Mouse (Mus musculus): ENCODE measurements around the gene Engase. TPM values are rescaled to one million over a fixed set of nuclear protein-coding genes. Genes with fewer than 3 reads are reported as not detected.

The Engase gene
- polyA plus RNA-seq, 1 experiment from 2014 or later: 5.0 TPM

DNA sequence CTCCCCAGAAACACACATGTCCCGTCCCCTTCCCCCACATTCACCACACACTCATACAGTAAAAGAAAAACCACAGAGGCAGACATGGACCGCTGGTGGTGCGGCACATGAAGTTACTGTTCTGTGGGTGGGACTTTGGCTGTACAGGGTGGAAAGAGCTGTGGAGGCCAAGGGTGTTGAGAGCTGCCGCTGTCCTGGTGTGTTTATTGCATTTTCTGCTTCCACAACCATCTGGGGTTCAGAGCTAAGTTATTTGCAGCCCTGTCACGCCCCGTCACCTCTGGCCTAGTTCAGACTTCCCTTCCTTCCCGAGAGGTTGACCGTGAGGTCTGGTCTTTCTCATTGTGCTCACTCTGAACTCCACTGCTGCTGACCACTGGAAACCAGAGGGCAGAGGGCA, 17.6 kb upstream of the Engase start:
- H3K4me2 ChIP-seq: 0 out of 2 replicates have a peak overlapping the region, but pooled peaks have one; percentile 16

DNA sequence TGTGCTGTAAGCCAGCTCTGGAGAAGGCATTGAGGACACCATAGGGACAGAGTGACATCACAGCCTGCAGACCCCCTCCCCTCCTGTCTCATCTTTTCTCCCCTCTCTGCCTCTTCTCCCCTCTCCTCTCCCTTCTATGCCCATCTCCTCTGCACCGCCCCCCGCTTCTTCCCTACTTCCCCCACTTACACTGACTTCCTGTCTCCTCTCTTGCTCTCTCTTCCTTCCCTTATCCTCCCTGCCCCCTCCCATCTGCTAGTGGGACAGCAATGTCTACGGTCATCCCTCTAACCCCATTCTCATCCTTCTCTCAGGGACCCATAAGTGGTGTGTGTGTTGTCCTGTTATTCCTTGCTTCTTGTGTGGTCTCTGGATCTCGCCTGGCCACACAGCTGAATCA, 17.1 kb upstream of the Engase start:
- H3K27ac ChIP-seq (replicated peaks): peak overlapping the region; percentile 59
- H3K27me3 ChIP-seq (replicated peaks): no peaks in the 10 kb centered on the region
- no peaks in the 10 kb centered on the region for H3K36me3 ChIP-seq
- ATAC-seq (ENCODE audit: extremely low read depth, insufficient number of reproducible peaks, low FRiP score, low TSS enrichment): no peak
- H3K4me3 ChIP-seq: no peak overlapping the region
- 0 out of 2 replicates have a peak overlapping the region, but pooled peaks have one; percentile 16 for H3K4me2 ChIP-seq
- H3K9ac ChIP-seq: no peak overlapping the region
- H3K4me1 ChIP-seq: peaks cover 6% of the 10 kb centered on the region; the same call in 1 of the 2 replicates
- H3K9me3 ChIP-seq: peaks cover 3% of the 10 kb centered on the region
- WGBS: 71% methylated on average over 4 of the region's 4 CpGs

More for the DNA sequence above, 17.6 kb upstream of the Engase start:
- Histone ChIP-seq H3K36me3 (no peaks in the 10 kb centered on the region), H3K4me3 (no peak overlapping the region), H3K4me1 (peaks cover 6% of the 10 kb centered on the region; the same call in 1 of the 2 replicates), H3K27me3 (replicated peaks) (no peaks in the 10 kb centered on the region), H3K9ac (no peak overlapping the region), H3K9me3 (peaks cover 3% of the 10 kb centered on the region), H3K27ac (replicated peaks) (peak overlapping the region; percentile 59)
- 31% methylated on average over 8 of the region's 8 CpGs for WGBS
- ATAC-seq (ENCODE audit: extremely low read depth, insufficient number of reproducible peaks, low FRiP score, low TSS enrichment): no peak; the same call in 1 of the 2 replicates

DNA sequence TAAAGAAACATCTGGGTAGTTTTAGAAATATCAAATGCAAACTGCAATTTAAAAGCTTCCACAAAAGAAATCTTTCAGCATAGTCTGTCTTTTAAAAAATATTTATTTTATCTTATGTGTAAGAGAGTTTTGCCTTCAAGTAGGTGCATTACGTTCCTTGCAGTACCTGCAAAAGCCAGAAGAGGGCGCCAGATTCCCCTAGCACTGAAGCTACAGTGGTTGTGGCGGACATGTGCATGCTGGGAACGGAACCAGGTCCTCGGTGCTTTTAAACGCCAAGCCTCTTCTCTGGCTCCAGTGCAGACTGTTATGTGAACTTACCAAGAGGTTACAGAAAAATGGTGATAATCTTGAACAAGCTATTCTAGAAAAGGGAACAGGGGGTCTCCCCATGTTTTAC, 16.3 kb upstream of the Engase start:
- H3K27me3 ChIP-seq (replicated peaks): no peaks in the 10 kb centered on the region
- no peak overlapping the region for H3K27ac ChIP-seq (replicated peaks)
- no peaks in the 10 kb centered on the region for H3K36me3 ChIP-seq
- 59% methylated on average over 6 of the region's 6 CpGs for WGBS
- ATAC-seq (ENCODE audit: extremely low read depth, insufficient number of reproducible peaks, low FRiP score, low TSS enrichment): no peak
- H3K9ac ChIP-seq: no peak overlapping the region
- no peak overlapping the region for H3K4me2 ChIP-seq
- peaks cover 3% of the 10 kb centered on the region for H3K9me3 ChIP-seq
- no peak overlapping the region for H3K4me3 ChIP-seq
- H3K4me1 ChIP-seq: peaks cover 6% of the 10 kb centered on the region; the same call in 1 of the 2 replicates

DNA sequence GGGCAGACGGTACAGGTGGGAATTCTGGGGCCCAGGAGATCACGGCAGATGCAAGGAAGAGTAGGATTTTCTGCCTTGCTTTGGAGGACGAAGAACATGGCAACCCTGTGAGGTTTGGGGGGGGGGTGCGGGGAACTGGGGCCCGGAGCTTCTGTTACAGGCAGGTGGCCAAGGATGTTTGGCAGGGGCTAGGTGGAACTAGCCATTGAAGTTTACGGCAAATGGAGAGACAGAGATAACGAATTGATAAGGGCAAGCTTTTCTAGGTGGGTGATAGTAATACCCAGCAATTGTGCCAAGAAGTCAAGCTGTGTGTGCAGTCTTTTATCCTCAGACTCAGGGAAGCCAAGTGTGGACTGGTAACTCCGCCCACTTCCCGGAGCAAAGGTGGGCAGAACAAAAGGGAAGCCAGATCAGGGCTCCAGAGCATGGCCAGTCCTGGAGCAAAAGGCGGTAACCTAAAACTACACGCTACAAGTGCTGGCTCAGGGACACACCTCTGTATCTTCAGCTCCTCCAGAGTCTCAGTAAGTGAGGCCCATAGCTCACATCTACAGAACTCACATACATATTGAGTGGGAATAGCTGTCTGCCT, 9.1 kb upstream of the Engase start:
- Histone ChIP-seq H3K4me2 (no peak overlapping the region), H3K4me3 (no peak overlapping the region), H3K4me1 (peaks cover 16% of the 10 kb centered on the region), H3K27me3 (replicated peaks) (no peaks in the 10 kb centered on the region), H3K36me3 (no peaks in the 10 kb centered on the region), H3K27ac (replicated peaks) (no peak overlapping the region), H3K9ac (no peak overlapping the region), H3K9me3 (no peaks in the 10 kb centered on the region)
- 48% methylated on average over 11 of the region's 11 CpGs for WGBS
- ATAC-seq (ENCODE audit: extremely low read depth, insufficient number of reproducible peaks, low FRiP score, low TSS enrichment): no peak

DNA sequence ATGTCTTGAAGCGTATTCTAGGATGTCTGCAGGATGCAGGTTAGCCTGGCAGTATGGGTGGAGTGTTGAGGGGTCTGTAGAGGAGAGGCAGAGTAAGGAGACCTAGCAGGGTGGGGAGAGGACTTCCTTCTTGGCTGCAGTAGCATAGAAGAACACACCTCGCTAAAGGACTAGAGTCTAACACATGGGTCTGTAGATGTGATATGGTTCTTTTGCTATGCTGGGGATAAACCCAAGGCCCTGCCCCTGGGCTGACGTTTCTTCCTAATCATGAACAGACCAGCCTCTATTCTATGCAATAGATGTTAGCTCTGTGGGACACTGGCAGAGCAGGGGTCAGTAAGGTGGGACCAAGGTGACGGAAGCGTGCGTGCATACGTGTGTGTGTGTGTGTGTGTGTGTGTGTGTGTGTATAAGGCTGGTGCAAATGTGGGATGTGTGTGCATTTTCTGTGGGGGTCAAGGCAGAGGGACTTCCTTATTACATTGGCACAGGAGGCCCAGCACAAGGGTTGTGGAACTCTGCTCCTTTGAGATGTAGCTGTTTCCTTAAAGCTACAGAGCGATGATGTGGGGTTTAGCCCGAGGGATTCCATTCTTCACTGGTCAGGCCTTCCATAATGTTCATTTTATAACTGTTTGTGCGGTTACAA, 7.0 kb upstream of the Engase start:
- no peak for ATAC-seq (ENCODE audit: extremely low read depth, insufficient number of reproducible peaks, low FRiP score, low TSS enrichment)
- Histone ChIP-seq H3K9me3 (no peaks in the 10 kb centered on the region), H3K27ac (replicated peaks) (0 out of 2 replicates have a peak overlapping the region, but pooled peaks have one; percentile 1), H3K4me1 (peaks cover 16% of the 10 kb centered on the region), H3K27me3 (replicated peaks) (no peaks in the 10 kb centered on the region), H3K4me2 (no peak overlapping the region), H3K4me3 (no peak overlapping the region), H3K9ac (no peak overlapping the region), H3K36me3 (no peaks in the 10 kb centered on the region)
- 75% methylated on average over 10 of the region's 10 CpGs for WGBS

DNA sequence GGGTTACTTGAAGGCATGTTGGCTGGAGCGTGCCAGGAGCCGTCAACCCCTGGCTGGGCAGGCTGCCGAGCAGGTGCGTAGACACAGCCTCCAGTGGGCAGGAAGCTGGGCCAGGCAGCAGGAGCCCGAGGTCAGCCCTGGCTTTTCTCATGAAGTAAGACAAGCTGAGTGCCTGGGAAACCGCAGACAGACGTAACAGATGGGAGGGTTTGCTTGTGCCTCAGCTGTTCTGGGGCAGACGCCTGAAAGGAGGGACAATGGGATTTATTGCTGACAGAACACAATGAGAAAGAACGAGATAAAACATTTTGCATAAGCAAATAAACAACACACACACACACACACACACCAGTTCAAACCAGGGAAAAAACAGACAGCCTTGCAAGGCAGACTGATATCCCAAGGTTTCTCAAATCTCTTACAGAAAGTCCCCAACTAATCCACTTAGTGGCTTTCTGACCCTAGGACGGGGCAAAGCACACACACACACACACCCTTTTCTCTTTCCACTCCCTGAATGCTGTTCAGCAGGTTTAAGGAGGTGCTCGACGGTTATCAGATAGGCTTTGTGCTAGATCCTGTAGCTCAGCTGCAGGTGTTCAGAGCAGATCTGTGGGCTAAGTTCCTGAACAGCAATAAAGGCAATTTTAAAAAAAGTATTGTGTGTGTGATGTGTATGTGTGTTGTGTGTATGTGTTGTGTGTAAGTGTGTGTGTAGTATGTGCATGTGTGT, 6.2 kb upstream of the Engase start:
- Histone ChIP-seq H3K27me3 (replicated peaks) (no peaks in the 10 kb centered on the region), H3K4me3 (no peak overlapping the region), H3K4me1 (peaks cover 16% of the 10 kb centered on the region), H3K9ac (peak overlapping the region; percentile 30; the same call in 1 of the 2 replicates), H3K36me3 (no peaks in the 10 kb centered on the region), H3K4me2 (no peak overlapping the region), H3K27ac (replicated peaks) (0 out of 2 replicates have a peak overlapping the region, but pooled peaks have one; percentile 1), H3K9me3 (no peaks in the 10 kb centered on the region)
- WGBS: 25% methylated on average over 12 of the region's 12 CpGs
- ATAC-seq (ENCODE audit: extremely low read depth, insufficient number of reproducible peaks, low FRiP score, low TSS enrichment): no peak

DNA sequence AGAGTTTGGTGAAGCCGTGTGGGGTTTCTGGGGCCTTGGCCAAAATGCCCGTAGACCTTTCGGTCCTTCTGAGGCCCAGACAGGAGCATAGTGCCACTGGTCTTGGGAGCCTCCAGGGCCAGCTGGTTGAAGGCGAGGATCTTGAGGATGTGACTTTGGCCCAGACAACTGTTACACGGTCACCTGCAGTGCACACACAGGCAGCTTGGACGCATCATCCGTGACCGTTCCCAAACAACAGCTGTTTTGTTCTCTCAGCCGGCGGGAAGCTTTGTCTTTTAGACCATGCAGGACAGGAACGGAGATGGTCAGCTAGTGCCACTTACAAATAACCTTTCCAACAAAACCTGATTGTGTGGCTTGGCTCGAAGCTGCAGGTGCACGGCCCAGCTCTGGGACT, 5.0 kb upstream of the Engase start:
- 83% methylated on average over 13 of the region's 13 CpGs for WGBS

DNA sequence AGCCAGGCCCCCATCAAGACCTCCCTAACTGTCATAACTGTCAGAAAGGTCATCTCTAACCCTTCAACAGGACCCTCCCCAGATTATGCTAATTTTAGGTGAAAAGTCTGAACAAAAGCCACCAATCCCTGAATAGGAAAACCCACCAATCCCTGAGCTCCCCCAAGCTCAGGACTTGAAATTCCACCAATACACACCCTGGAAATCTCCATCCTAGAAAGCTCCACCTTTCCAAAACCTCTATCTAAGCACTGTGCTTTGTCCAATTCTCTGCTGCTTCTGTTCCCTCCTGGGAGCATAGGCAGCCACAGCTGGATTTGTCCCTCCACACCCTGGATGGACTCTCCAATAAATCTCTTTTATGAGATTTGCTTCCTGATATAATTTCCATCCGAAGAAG, 3.5 kb upstream of the Engase start:
- H3K27ac ChIP-seq (replicated peaks): no peak overlapping the region
- H3K9me3 ChIP-seq: no peaks in the 10 kb centered on the region
- H3K9ac ChIP-seq: no peak overlapping the region
- H3K4me2 ChIP-seq: no peak overlapping the region
- H3K4me3 ChIP-seq: no peak overlapping the region
- H3K4me1 ChIP-seq: peaks cover 19% of the 10 kb centered on the region
- H3K27me3 ChIP-seq (replicated peaks): no peaks in the 10 kb centered on the region
- no peak for ATAC-seq (ENCODE audit: extremely low read depth, insufficient number of reproducible peaks, low FRiP score, low TSS enrichment)
- H3K36me3 ChIP-seq: no peaks in the 10 kb centered on the region
- WGBS: 81% methylated on average over 1 of the region's 1 CpGs

More for the DNA sequence above, 5.0 kb upstream of the Engase start:
- ATAC-seq (ENCODE audit: extremely low read depth, insufficient number of reproducible peaks, low FRiP score, low TSS enrichment): no peak
- H3K27me3 ChIP-seq (replicated peaks): no peaks in the 10 kb centered on the region
- H3K4me3 ChIP-seq: no peak overlapping the region
- H3K36me3 ChIP-seq: no peaks in the 10 kb centered on the region
- no peak overlapping the region for H3K27ac ChIP-seq (replicated peaks)
- peaks cover 16% of the 10 kb centered on the region for H3K4me1 ChIP-seq
- no peaks in the 10 kb centered on the region for H3K9me3 ChIP-seq
- no peak overlapping the region for H3K4me2 ChIP-seq
- H3K9ac ChIP-seq: no peak overlapping the region

DNA sequence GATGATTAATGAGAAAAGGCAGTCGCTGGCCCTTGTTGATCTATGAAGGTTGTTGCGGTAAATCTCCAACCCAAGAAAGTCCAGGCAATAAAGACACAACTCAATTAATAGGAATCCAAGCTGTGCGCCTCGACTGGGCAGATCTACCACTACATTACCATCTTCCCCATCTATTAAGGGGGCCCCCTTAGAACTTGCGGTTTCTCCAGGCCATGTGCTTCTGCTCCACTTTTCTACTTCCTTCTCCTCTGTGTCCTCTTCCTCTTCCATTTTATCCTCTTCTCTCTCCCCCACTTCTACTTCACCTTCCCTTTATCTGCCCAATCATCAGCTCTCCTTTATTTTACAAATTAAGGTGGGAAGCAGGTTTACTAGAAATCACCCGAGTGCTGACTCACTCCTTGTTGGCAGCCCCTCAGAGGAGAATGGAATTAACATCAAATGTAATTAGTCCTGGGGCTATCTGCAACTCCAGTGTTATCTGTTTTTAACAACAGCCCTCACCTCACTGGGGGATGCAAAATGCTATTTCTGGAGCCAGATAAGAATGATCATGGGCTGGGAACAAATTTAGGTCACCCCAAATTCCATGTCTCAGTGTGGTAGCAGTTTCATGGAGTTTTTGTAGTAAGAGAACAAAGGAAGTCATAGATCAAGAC, 2.7 kb upstream of the Engase start:
- Histone ChIP-seq H3K4me3 (no peak overlapping the region), H3K27ac (replicated peaks) (no peak overlapping the region), H3K9me3 (no peaks in the 10 kb centered on the region), H3K4me1 (peaks cover 19% of the 10 kb centered on the region), H3K9ac (no peak overlapping the region), H3K36me3 (no peaks in the 10 kb centered on the region), H3K27me3 (replicated peaks) (no peaks in the 10 kb centered on the region), H3K4me2 (no peak overlapping the region)
- ATAC-seq (ENCODE audit: extremely low read depth, insufficient number of reproducible peaks, low FRiP score, low TSS enrichment): no peak
- WGBS: 70% methylated on average over 6 of the region's 6 CpGs

DNA sequence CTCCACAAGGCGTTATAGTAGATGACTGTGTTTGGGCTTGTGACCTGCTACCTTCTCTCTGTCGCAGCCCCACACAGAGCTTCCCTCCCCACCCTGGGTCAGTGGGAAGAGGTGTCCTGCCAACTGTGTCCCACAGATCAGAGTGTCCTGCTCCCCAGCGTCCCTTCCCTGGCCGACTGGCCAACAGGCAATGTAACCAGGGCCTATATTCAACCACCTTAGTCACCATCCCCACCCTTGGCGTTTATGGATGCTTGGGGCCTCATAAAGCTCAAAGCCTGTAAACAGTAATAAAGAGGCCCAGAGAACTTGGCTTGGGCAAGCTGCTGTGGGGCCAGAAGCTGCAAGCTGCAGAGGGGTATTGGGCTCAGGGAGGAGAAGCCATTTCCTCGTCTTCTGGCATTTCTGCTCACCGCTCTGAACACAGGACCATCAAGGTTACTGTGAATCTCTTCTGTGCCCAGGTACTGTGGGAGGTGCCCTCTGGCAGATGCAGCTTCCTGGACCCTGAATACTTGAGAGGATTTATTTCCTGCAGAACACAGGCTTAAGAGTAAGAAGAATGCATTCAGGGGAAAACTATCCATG, 1.0 kb upstream of the Engase start:
- 82% methylated on average over 7 of the region's 7 CpGs for WGBS
- H3K27me3 ChIP-seq (replicated peaks): no peaks in the 10 kb centered on the region
- no peak overlapping the region for H3K27ac ChIP-seq (replicated peaks)
- ATAC-seq (ENCODE audit: extremely low read depth, insufficient number of reproducible peaks, low FRiP score, low TSS enrichment): no peak
- H3K4me1 ChIP-seq: peaks cover 12% of the 10 kb centered on the region
- no peak overlapping the region for H3K9ac ChIP-seq
- no peak overlapping the region for H3K4me3 ChIP-seq
- H3K36me3 ChIP-seq: peaks cover 3% of the 10 kb centered on the region
- H3K9me3 ChIP-seq: no peaks in the 10 kb centered on the region
- H3K4me2 ChIP-seq: no peak overlapping the region

DNA sequence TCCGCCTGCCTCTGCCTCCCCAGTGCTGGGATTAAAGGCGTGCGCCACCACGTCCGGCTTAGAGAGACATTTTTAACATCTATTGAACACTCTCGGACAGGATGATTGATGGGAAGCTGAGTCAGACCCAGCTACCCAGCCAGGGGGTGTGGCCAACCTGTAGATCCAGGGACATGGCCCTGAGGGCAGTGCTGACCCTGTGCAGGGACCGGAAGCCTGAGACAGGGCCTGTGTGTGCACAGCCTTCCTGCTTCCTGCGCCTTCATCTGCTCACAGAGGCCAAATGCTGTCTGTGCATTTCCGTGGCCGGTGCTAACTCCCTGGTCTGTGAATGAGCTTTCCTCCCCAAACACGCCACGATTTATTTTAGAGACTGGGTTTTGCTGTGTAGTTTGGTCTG, 3.1 kb downstream of the Engase start:
- 70% methylated on average over 12 of the region's 12 CpGs for WGBS
- Histone ChIP-seq H3K36me3 (peaks cover 24% of the 10 kb centered on the region), H3K4me1 (peaks cover 10% of the 10 kb centered on the region), H3K27ac (replicated peaks) (no peak overlapping the region), H3K9me3 (no peaks in the 10 kb centered on the region), H3K4me3 (no peak overlapping the region), H3K4me2 (no peak overlapping the region), H3K9ac (no peak overlapping the region), H3K27me3 (replicated peaks) (no peaks in the 10 kb centered on the region)
- no peak for ATAC-seq (ENCODE audit: extremely low read depth, insufficient number of reproducible peaks, low FRiP score, low TSS enrichment)
